Mouse (Mus musculus): ENCODE results near the gene Tspan5.

The Tspan5 gene

GRCm38 (mm10) chr3:138771549-138772333 is 29.7 kb downstream of the Tspan5 start:
- DNase-seq (ENCODE audit: low spot score), result no peak

GRCm38 (mm10) chr3:138773871-138774606 is 32.0 kb downstream of the Tspan5 start:
- DNase-seq (ENCODE audit: low spot score), result no peak

DNA sequence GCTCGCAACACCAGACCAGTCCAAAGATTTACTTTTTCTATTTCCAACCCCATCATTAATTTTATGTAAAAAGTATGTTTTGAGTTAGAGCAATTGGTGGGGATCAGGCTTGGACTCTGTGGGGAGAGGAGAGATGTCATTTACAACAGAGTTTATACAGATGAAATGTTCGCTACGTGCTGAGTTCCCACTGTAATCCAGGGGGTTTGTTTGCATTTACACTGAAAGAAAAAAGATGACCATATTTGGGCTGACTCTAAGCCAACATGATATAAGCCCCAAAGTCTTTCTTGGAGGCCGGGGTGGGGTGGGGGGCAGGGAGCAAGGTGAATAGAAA is 32.6 kb downstream of the Tspan5 start:
- no peak for DNase-seq (ENCODE audit: low spot score)

GRCm38 (mm10) chr3:138775926-138776715 is 34.1 kb downstream of the Tspan5 start:
- DNase-seq (ENCODE audit: low spot score), result no peak

- no peak for DNase-seq (ENCODE audit: low spot score)
Observed at GRCm38 (mm10) chr3:138781492-138781891, 39.5 kb downstream of the Tspan5 start.

DNA sequence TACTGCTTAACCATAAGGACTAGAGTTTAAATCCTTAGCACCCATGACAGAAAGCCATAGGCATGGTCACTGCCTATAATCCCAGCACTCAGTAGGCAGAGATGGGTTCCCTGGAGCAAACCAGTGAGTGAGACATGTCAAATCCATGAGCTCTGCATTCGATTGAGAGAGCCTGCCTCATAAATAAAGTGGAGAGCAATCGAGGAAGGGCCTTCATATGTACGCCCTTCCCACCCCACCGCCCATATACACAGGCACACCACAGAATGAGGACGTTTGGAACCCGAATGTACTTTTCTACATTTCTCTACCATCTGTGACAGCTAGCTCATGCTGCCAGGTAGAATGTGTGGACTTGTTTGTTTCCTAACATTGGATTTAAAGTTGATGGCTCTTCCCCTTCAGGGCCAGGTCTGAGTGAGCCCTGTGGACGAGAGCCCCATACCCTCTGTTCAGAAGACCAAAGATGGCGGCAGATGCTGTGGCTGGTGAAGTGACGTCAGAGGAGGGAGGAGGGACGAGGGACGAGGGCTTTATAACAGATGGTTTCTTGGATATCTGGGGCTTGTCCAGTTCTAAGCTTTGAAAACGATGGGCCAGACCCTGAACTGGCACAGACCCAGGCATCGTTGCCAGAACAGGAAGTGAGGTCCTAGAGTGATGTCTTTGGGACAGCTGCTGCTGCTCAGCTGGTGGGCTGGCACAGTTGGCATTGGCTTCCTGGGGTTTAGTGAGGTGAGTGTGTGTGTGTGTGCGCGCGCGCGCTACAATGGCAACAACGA is 42.1 kb downstream of the Tspan5 start:
- DNase-seq (ENCODE audit: low spot score), result no peak

- DNase-seq (ENCODE audit: low spot score), result no peak
Observed at GRCm38 (mm10) chr3:138784641-138785025, 42.6 kb downstream of the Tspan5 start.

- DNase-seq (ENCODE audit: low spot score), result no peak
Observed at GRCm38 (mm10) chr3:138787758-138788488, 45.9 kb downstream of the Tspan5 start.

DNA sequence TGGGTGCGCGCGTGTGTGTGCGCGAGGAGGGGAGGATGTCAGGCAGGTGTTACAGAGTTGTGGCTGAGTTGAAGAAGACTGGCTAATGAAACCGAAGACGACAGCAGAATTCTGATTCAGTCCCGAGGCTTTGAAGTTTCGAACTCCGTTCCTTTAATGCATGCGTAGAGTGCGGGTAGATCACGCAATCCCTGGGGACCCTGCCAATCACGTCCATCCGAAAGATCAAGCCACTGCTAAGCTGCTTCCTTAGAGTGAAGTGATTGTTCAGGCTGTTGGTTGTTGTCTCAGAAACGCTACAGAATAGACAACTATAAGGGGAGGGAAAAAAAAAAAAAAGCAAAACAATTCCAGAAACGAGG is 46.5 kb downstream of the Tspan5 start:
- DNase-seq (ENCODE audit: low spot score), result no peak

DNA sequence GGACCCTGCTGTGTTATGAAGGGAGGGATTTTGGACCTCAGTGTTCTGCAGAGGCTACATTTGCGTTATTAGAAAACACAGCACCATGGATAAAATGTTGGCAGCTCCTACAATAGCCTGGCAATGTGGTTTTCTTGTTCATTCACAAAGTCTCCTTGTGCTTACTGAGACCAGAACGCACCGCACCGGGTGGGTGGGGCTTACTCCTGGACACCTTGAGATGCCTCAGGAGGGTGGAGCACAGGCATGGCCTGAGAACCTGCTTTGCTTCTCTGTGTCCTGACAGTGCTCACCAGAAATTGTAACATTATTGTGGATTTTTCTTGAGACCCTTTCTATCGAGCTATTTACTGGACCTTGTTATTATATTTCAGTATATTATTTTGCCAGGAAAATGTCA is 47.3 kb downstream of the Tspan5 start:
- no peak for DNase-seq (ENCODE audit: low spot score)

DNA sequence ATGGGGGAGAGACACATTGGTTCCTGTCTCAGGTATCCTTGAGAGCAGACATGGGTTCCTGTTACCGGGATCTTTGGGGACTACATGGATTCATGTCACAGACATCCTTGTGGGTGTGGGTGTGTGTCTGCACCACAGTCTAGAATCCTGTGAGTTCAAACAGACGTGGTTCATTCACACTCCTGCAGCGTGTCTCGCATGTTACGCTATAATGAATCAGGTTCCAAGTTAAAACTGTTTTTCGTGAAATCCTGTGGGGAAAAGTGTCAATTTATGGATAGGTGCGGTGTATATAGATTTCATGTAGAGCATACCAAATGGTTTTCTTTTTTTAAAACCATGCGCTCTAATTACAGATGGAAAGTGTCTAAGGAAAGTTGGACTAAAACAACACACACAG is 52.5 kb downstream of the Tspan5 start:
- DNase-seq (ENCODE audit: low spot score), result no peak

- DNase-seq (ENCODE audit: low spot score), result no peak
Observed at GRCm38 (mm10) chr3:138795951-138796350, 54.0 kb downstream of the Tspan5 start.

- DNase-seq (ENCODE audit: low spot score), result no peak
Observed at GRCm38 (mm10) chr3:138796583-138796982, 54.6 kb downstream of the Tspan5 start.

DNA sequence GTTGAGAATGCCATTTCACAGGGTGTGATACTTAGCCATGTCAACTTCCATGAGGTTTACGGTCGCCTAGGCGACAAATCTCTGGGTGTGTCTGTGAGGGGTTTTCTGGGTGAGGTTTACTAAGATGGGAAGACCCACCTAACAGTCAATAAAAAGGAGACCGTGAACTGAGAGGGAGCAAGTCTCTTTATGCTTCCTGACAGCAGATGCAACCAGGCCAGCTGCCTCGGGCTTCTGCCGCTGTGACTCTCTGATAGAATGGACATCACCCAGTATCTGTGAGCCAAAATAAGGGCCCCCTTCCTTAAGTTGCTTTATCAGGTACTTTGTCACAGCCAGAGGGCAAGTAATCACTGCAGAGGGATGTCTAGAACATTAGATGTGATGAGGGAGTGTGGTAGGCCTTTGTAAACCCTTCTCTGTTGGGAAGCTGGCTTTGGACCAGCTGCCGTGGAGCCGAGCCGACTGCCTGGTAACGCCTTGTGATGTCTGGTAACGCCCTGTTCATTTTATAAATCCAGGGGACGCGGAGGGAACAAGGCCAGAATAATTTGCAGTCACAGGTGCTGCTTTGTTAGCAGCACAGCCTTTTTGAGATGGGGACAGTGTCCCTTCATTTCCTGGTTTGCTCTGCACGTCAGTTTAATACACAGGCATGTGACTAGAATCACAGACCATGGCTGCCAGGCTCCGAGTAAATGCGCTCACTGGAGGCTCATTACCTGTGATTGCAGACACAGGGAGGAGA is 58.8 kb downstream of the Tspan5 start:
- DNase-seq (ENCODE audit: low spot score), result no peak

DNA sequence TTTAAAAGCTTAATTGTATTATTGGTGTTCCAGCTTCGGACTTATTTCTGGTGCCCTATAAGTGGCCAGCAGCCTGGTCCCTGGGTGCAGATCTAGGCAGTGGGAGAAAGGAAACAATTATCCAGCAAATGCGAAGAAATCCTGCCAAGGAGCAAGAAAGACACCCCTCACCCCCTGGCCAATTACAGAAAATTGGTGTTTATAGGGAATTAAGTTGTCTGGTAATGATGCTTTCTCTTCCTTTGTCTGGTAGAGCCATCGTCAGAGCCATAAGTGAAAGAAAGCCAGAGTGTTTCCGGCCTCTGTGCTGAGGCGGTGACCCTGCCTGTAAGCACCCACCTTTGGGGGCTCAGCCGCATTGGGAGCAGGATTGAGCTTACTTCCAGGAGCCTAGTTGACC is 59.7 kb downstream of the Tspan5 start:
- no peak for DNase-seq (ENCODE audit: low spot score)

GRCm38 (mm10) chr3:138802722-138803443 is 60.9 kb downstream of the Tspan5 start:
- no peak for DNase-seq (ENCODE audit: low spot score)

GRCm38 (mm10) chr3:138803444-138804085 is 61.6 kb downstream of the Tspan5 start:
- no peak for DNase-seq (ENCODE audit: low spot score)

DNA sequence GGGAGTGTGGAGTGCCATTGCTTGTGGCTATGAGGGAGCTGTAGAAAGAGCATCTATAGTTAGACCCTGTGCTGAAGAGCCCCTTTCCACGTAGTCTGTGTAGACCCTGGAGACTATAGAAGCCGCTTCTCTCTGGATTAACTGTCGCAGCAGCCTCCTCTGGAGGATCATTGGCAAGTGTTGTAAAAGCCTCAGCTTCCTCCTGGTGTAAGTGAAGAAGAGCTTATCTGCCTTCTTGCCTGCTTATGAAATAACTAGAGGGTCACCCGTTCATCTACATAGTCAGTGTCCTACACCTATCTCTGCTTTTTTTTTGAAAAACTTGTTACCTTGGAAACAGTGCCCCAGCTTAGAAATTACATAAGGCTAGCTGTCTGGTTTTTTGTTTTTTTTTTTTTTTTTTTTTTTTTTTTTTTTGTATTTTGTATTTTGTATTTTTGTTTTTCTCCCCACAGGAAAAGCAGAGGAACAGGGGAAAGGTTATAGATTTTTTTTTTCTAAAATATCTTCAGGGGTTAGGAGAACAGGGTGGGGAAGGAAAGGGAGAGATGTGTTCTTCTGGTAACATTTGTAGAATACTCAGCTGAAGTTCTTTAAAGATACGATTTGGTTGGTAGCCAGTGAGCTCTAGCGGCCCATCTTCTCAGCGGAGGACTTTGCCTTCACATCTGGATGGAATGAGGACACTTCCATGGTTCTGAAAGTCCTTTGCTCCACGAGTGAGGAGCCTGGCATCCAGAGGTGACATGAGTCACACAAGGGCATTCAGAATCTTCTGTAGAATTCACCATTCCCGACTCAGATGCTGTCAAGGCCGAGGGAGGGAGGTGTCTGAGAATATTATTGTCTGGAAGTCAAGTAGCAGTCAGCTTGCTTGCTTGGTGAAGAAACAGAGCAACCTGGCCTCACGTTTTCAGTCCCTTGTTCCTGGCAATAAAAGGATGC is 62.4 kb downstream of the Tspan5 start:
- DNase-seq (ENCODE audit: low spot score), result no peak

All from spleen, adult 12 weeks (tissue).